Mouse (Mus musculus): ENCODE results near the gene Eif1b. TPM values are rescaled to one million over a fixed set of nuclear protein-coding genes. Genes with fewer than 3 reads are reported as not detected.
A peak's percentile ranks its signal among the peaks of the same experiment; 100 is the strongest.

The Eif1b gene
- polyA plus RNA-seq, 1 experiment from 2014 or later, result 155 TPM

GRCm38 (mm10) chr9:120493781-120494180, 1.7 kb downstream of the Eif1b start:
- 54% methylated on average over 12 of the region's 12 CpGs for WGBS

GRCm38 (mm10) chr9:120496691-120497090, 4.7 kb downstream of the Eif1b start:
- WGBS, result 3% methylated on average over 3 of the region's 3 CpGs
- no peak for ATAC-seq (ENCODE audit: insufficient number of reproducible peaks, low FRiP score, low TSS enrichment, low read depth)

More at GRCm38 (mm10) chr9:120493781-120494180, 1.7 kb downstream of the Eif1b start:
- Histone ChIP-seq H3K36me3 (peaks cover 26% of the 10 kb centered on the region), H3K27me3 (no peaks in the 10 kb centered on the region), H3K9me3 (no peaks in the 10 kb centered on the region), H3K27ac (peak overlapping the region; percentile 92; the same call in 1 of the 2 replicates), H3K4me1 (peaks cover 17% of the 10 kb centered on the region), H3K4me3 (peak overlapping the region; percentile 99), H3K9ac (peak overlapping the region; percentile 99), H3K4me2 (peak overlapping the region; percentile 61)
- ATAC-seq (ENCODE audit: insufficient number of reproducible peaks, low FRiP score, low TSS enrichment, low read depth), result no peak

GRCm38 (mm10) chr9:120497983-120498382, 6.0 kb downstream of the Eif1b start:
- no peak for ATAC-seq (ENCODE audit: insufficient number of reproducible peaks, low FRiP score, low TSS enrichment, low read depth)
- no peak overlapping the region for H3K27ac ChIP-seq
- H3K36me3 ChIP-seq, result peaks cover 26% of the 10 kb centered on the region
- H3K4me2 ChIP-seq, result no peak overlapping the region
- no peaks in the 10 kb centered on the region for H3K27me3 ChIP-seq
- no peaks in the 10 kb centered on the region for H3K9me3 ChIP-seq
- H3K4me1 ChIP-seq, result peaks cover 13% of the 10 kb centered on the region
- 84% methylated on average over 5 of the region's 5 CpGs for WGBS
- H3K4me3 ChIP-seq, result no peak overlapping the region
- no peak overlapping the region for H3K9ac ChIP-seq

More at GRCm38 (mm10) chr9:120496691-120497090, 4.7 kb downstream of the Eif1b start:
- Histone ChIP-seq H3K4me1 (peaks cover 17% of the 10 kb centered on the region), H3K27me3 (no peaks in the 10 kb centered on the region), H3K36me3 (peaks cover 26% of the 10 kb centered on the region), H3K4me3 (no peak overlapping the region), H3K4me2 (no peak overlapping the region), H3K27ac (no peak overlapping the region), H3K9me3 (no peaks in the 10 kb centered on the region), H3K9ac (no peak overlapping the region)

- no peaks in the 10 kb centered on the region for H3K9me3 ChIP-seq
- no peak for ATAC-seq (ENCODE audit: insufficient number of reproducible peaks, low FRiP score, low TSS enrichment, low read depth)
- 35% methylated on average over 10 of the region's 10 CpGs for WGBS
Observed at GRCm38 (mm10) chr9:120501191-120501902, 9.3 kb downstream of the Eif1b start.

GRCm38 (mm10) chr9:120502013-120502412, 10.0 kb downstream of the Eif1b start:
- ATAC-seq (ENCODE audit: insufficient number of reproducible peaks, low FRiP score, low TSS enrichment, low read depth), result no peak

More at GRCm38 (mm10) chr9:120501191-120501902, 9.3 kb downstream of the Eif1b start:
- H3K4me1 ChIP-seq, result no peaks in the 10 kb centered on the region
- no peak overlapping the region for H3K9ac ChIP-seq
- H3K4me2 ChIP-seq, result no peak overlapping the region
- no peaks in the 10 kb centered on the region for H3K27me3 ChIP-seq
- H3K36me3 ChIP-seq, result peaks cover 2% of the 10 kb centered on the region; the same call in 1 of the 2 replicates
- H3K27ac ChIP-seq, result no peak overlapping the region
- H3K4me3 ChIP-seq, result no peak overlapping the region

GRCm38 (mm10) chr9:120504423-120504822, 12.4 kb downstream of the Eif1b start:
- Histone ChIP-seq H3K4me3 (no peak overlapping the region), H3K9ac (no peak overlapping the region), H3K4me2 (no peak overlapping the region), H3K27ac (no peak overlapping the region), H3K4me1 (no peaks in the 10 kb centered on the region), H3K36me3 (no peaks in the 10 kb centered on the region), H3K9me3 (no peaks in the 10 kb centered on the region), H3K27me3 (no peaks in the 10 kb centered on the region)
- 87% methylated on average over 2 of the region's 2 CpGs for WGBS
- no peak for ATAC-seq (ENCODE audit: insufficient number of reproducible peaks, low FRiP score, low TSS enrichment, low read depth)

More at GRCm38 (mm10) chr9:120502013-120502412, 10.0 kb downstream of the Eif1b start:
- no peak overlapping the region for H3K4me2 ChIP-seq
- H3K9ac ChIP-seq, result no peak overlapping the region
- 8% methylated on average over 8 of the region's 8 CpGs for WGBS
- no peaks in the 10 kb centered on the region; the same call in 1 of the 2 replicates for H3K36me3 ChIP-seq
- no peak overlapping the region for H3K27ac ChIP-seq
- H3K9me3 ChIP-seq, result no peaks in the 10 kb centered on the region
- no peaks in the 10 kb centered on the region for H3K27me3 ChIP-seq
- no peaks in the 10 kb centered on the region for H3K4me1 ChIP-seq
- no peak overlapping the region for H3K4me3 ChIP-seq

- H3K9me3 ChIP-seq, result no peaks in the 10 kb centered on the region
- WGBS, result 77% methylated on average over 3 of the region's 3 CpGs
- no peak overlapping the region for H3K4me2 ChIP-seq
- H3K27ac ChIP-seq, result no peak overlapping the region
- no peaks in the 10 kb centered on the region for H3K36me3 ChIP-seq
- H3K4me1 ChIP-seq, result no peaks in the 10 kb centered on the region
- H3K27me3 ChIP-seq, result no peaks in the 10 kb centered on the region
- H3K9ac ChIP-seq, result no peak overlapping the region
- H3K4me3 ChIP-seq, result no peak overlapping the region
- ATAC-seq (ENCODE audit: insufficient number of reproducible peaks, low FRiP score, low TSS enrichment, low read depth), result no peak
Observed at GRCm38 (mm10) chr9:120511781-120512180, 19.7 kb downstream of the Eif1b start.

GRCm38 (mm10) chr9:120516720-120517119, 24.7 kb downstream of the Eif1b start:
- ATAC-seq (ENCODE audit: insufficient number of reproducible peaks, low FRiP score, low TSS enrichment, low read depth), result no peak
- H3K4me2 ChIP-seq, result no peak overlapping the region
- no peaks in the 10 kb centered on the region for H3K9me3 ChIP-seq
- no peak overlapping the region for H3K27ac ChIP-seq
- no peaks in the 10 kb centered on the region for H3K27me3 ChIP-seq
- 73% methylated on average over 8 of the region's 8 CpGs for WGBS
- H3K9ac ChIP-seq, result no peak overlapping the region
- no peak overlapping the region for H3K4me3 ChIP-seq
- no peaks in the 10 kb centered on the region for H3K36me3 ChIP-seq
- no peaks in the 10 kb centered on the region for H3K4me1 ChIP-seq

- Histone ChIP-seq H3K4me2 (no peak overlapping the region), H3K4me1 (no peaks in the 10 kb centered on the region), H3K9me3 (no peaks in the 10 kb centered on the region), H3K36me3 (no peaks in the 10 kb centered on the region), H3K4me3 (no peak overlapping the region), H3K27ac (no peak overlapping the region), H3K27me3 (no peaks in the 10 kb centered on the region), H3K9ac (no peak overlapping the region)
- 80% methylated on average over 3 of the region's 3 CpGs for WGBS
- no peak for ATAC-seq (ENCODE audit: insufficient number of reproducible peaks, low FRiP score, low TSS enrichment, low read depth)
Observed at GRCm38 (mm10) chr9:120518946-120519345, 26.9 kb downstream of the Eif1b start.

GRCm38 (mm10) chr9:120519469-120520125, 27.6 kb downstream of the Eif1b start:
- H3K27ac ChIP-seq, result no peak overlapping the region
- no peak overlapping the region for H3K4me3 ChIP-seq
- 58% methylated on average over 19 of the region's 19 CpGs for WGBS
- no peaks in the 10 kb centered on the region for H3K36me3 ChIP-seq
- no peak for ATAC-seq (ENCODE audit: insufficient number of reproducible peaks, low FRiP score, low TSS enrichment, low read depth)
- H3K4me1 ChIP-seq, result no peaks in the 10 kb centered on the region
- H3K9ac ChIP-seq, result no peak overlapping the region
- no peak overlapping the region for H3K4me2 ChIP-seq
- H3K27me3 ChIP-seq, result no peaks in the 10 kb centered on the region
- H3K9me3 ChIP-seq, result no peaks in the 10 kb centered on the region

GRCm38 (mm10) chr9:120521161-120521560, 29.1 kb downstream of the Eif1b start:
- H3K4me3 ChIP-seq, result no peak overlapping the region

GRCm38 (mm10) chr9:120527270-120527669, 35.2 kb downstream of the Eif1b start:
- Histone ChIP-seq H3K4me3 (no peak overlapping the region), H3K9ac (no peak overlapping the region), H3K27me3 (no peaks in the 10 kb centered on the region), H3K9me3 (no peaks in the 10 kb centered on the region), H3K27ac (no peak overlapping the region), H3K4me1 (no peaks in the 10 kb centered on the region), H3K4me2 (no peak overlapping the region), H3K36me3 (no peaks in the 10 kb centered on the region)
- no peak for ATAC-seq (ENCODE audit: insufficient number of reproducible peaks, low FRiP score, low TSS enrichment, low read depth)
- WGBS, result 76% methylated on average over 4 of the region's 4 CpGs

More at GRCm38 (mm10) chr9:120521161-120521560, 29.1 kb downstream of the Eif1b start:
- no peaks in the 10 kb centered on the region for H3K4me1 ChIP-seq
- H3K4me2 ChIP-seq, result no peak overlapping the region
- H3K27me3 ChIP-seq, result no peaks in the 10 kb centered on the region
- no peak overlapping the region for H3K9ac ChIP-seq
- 74% methylated on average over 1 of the region's 1 CpGs for WGBS
- no peaks in the 10 kb centered on the region for H3K9me3 ChIP-seq
- no peaks in the 10 kb centered on the region for H3K36me3 ChIP-seq
- ATAC-seq (ENCODE audit: insufficient number of reproducible peaks, low FRiP score, low TSS enrichment, low read depth), result no peak
- H3K27ac ChIP-seq, result no peak overlapping the region

All from limb, embryonic 15.5 days (tissue).